Mouse (Mus musculus): Measurements from ENCODE around the gene Gramd1b.

The Gramd1b gene

GRCm38 (mm10) chr9:40396171-40396570 lies 135.0 kb downstream of the Gramd1b start:
- DNase-seq, result no peak

- DNase-seq, result no peak
Observed at GRCm38 (mm10) chr9:40391852-40392695, 139.1 kb downstream of the Gramd1b start.

- no peak for DNase-seq
Observed at GRCm38 (mm10) chr9:40391359-40391758, 139.8 kb downstream of the Gramd1b start.

- no peak for DNase-seq
Observed at GRCm38 (mm10) chr9:40390904-40391303, 140.3 kb downstream of the Gramd1b start.

- no peak for DNase-seq
Observed at GRCm38 (mm10) chr9:40390396-40390760, 140.8 kb downstream of the Gramd1b start.

GRCm38 (mm10) chr9:40389669-40390395 lies 141.4 kb downstream of the Gramd1b start:
- DNase-seq, result no peak

- DNase-seq, result no peak
Observed at GRCm38 (mm10) chr9:40389175-40389574, 142.0 kb downstream of the Gramd1b start.

- no peak for DNase-seq
Observed at GRCm38 (mm10) chr9:40384781-40385180, 146.4 kb downstream of the Gramd1b start.

- DNase-seq, result no peak
Observed at GRCm38 (mm10) chr9:40382508-40382907, 148.7 kb downstream of the Gramd1b start.

- DNase-seq, result no peak
Observed at GRCm38 (mm10) chr9:40381416-40382411, 149.5 kb downstream of the Gramd1b start.

- DNase-seq, result no peak
Observed at GRCm38 (mm10) chr9:40376711-40377410, 154.3 kb downstream of the Gramd1b start.

GRCm38 (mm10) chr9:40376139-40376541 lies 155.0 kb downstream of the Gramd1b start:
- DNase-seq, result no peak

GRCm38 (mm10) chr9:40375518-40375917 lies 155.7 kb downstream of the Gramd1b start:
- no peak for DNase-seq

GRCm38 (mm10) chr9:40374992-40375391 lies 156.2 kb downstream of the Gramd1b start:
- no peak for DNase-seq

GRCm38 (mm10) chr9:40374533-40374971 lies 156.6 kb downstream of the Gramd1b start:
- DNase-seq, result no peak

- no peak for DNase-seq
Observed at GRCm38 (mm10) chr9:40374052-40374451, 157.1 kb downstream of the Gramd1b start.

- no peak for DNase-seq
Observed at GRCm38 (mm10) chr9:40370151-40370550, 161.0 kb downstream of the Gramd1b start.

- no peak for DNase-seq
Observed at GRCm38 (mm10) chr9:40366795-40367194, 164.4 kb downstream of the Gramd1b start.

- DNase-seq, result no peak
Observed at GRCm38 (mm10) chr9:40364312-40364711, 166.9 kb downstream of the Gramd1b start.

- DNase-seq, result no peak
Observed at GRCm38 (mm10) chr9:40361970-40362369, 169.2 kb downstream of the Gramd1b start.

GRCm38 (mm10) chr9:40358408-40358896 lies 172.7 kb downstream of the Gramd1b start:
- DNase-seq, result no peak

All from thymus, adult 18-20 months (tissue).